Mouse (Mus musculus): Measurements from ENCODE around the gene Tnfrsf13b. TPM values are rescaled to one million over a fixed set of nuclear protein-coding genes. Genes with fewer than 3 reads are reported as not detected.
"Not testable (repeated sequence)": the region's sequence is repeated elsewhere in the genome, so short reads cannot be mapped to it uniquely, and the experiment has no call there.

Gene Tnfrsf13b
- polyA plus RNA-seq, 1 experiment from 2014 or later, result 2.6 TPM

DNA sequence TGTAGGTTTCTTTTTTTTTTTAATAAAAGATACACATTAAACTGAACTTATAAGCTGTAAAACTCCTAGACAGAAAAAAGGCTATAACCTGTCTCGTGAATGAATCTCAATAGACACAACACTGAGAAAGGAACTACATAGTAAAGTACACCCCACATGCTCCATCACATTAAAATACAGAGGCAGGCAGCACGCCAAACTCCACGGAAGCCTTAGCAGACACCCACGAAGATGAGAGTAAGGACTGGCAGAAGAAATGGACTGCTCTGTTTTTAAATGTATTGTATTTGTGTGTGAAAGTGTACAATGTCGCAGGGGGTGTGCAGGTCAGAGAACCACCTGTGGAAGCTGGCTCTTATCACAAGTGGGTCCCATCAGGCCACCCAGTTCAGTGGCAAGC, 43.6 kb downstream of the Tnfrsf13b start:
- 68% methylated on average over 5 of the region's 5 CpGs for WGBS
- H3K27me3 ChIP-seq (ENCODE audit: control insufficient read depth, insufficient read depth, low read length), result no peaks in the 10 kb centered on the region
- H3K4me3 ChIP-seq (ENCODE audit: low read depth, low read length), result no peak overlapping the region
- ATAC-seq (ENCODE audit: low FRiP score, low TSS enrichment) (no peak), DNase-seq (ENCODE audit: low spot score) (no peak)
- H3K9me3 ChIP-seq (ENCODE audit: control insufficient read depth, low read length), result no peaks in the 10 kb centered on the region
- no peak overlapping the region for H3K27ac ChIP-seq (replicated peaks)
- H3K4me1 ChIP-seq (replicated peaks; ENCODE audit: control insufficient read depth, insufficient read depth), result no peaks in the 10 kb centered on the region
- no peak overlapping the region for H3K4me2 ChIP-seq (replicated peaks; ENCODE audit: low read depth)
- no peak for TF ChIP-seq CTCF (IDR thresholded peaks at IDR 0.05; ENCODE audit: low read depth)
- TF ChIP-seq EP300 (optimal IDR thresholded peaks at IDR 0.05), result no peak
- H3K9ac ChIP-seq (ENCODE audit: low read length), result no peak overlapping the region
- H3K36me3 ChIP-seq (ENCODE audit: control insufficient read depth, insufficient read depth, low read length), result peaks cover 11% of the 10 kb centered on the region

DNA sequence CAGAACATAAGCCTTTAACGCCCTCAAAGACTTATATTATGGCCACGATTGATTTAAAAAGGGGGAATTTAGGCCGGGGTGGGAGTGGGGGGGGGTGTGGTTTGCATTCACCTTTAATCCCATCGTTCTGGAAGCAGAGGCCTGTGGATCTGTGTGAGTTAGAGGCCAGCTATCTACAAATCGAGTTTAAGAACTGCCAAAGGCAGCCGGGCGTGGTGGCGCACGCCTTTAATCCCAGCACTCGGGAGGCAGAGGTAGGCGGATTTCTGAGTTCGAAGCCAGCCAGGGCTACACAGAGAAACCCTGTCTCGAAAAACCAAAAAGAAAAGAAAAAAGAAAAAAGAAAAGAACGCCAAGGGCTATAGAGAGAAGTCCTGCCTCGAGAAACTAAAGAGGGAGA, 46.9 kb downstream of the Tnfrsf13b start:
- H3K36me3 ChIP-seq (ENCODE audit: control insufficient read depth, insufficient read depth, low read length); H3K27me3 ChIP-seq (ENCODE audit: control insufficient read depth, insufficient read depth, low read length); H3K9me3 ChIP-seq (ENCODE audit: control insufficient read depth, low read length); H3K27ac ChIP-seq (replicated peaks); ATAC-seq (ENCODE audit: low FRiP score, low TSS enrichment); H3K9ac ChIP-seq (ENCODE audit: low read length); DNase-seq (ENCODE audit: low spot score); H3K4me1 ChIP-seq (replicated peaks; ENCODE audit: control insufficient read depth, insufficient read depth): not testable (repeated sequence)
- WGBS, result 21% methylated on average over 15 of the region's 15 CpGs
- H3K4me3 ChIP-seq (ENCODE audit: low read depth, low read length), result peak overlapping the region; percentile 97
- H3K4me2 ChIP-seq (replicated peaks; ENCODE audit: low read depth), result peak overlapping the region; percentile 79

DNA sequence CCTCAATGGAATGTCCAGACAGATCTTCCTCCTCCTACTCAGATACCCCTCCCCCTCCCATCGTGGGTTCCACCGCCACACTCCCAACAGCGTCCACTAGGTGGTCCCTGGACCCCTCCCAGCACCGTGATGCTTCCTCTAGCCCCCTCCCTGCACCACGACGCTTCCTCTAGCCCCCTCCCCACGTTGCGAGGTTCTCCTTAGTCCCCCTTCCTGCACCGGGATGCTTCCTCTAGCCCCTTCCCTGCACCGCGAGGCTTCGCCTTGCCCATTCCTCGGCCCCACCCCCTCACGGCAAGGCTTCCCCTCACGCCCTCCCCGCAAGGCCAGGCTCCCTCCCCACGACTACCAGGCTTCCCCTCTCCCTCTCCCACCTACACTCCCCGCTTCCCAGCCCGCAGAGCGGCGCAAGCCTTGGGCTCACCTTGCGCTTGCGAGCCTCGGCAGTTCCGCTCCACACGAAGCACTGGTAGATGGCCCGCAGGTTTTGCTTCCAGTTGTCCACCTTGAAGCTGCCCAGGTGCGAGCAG, 47.8 kb downstream of the Tnfrsf13b start:
- Histone ChIP-seq H3K27ac (replicated peaks) (peak overlapping the region; percentile 97), H3K9ac (ENCODE audit: low read length) (peak overlapping the region; percentile 96), H3K4me2 (replicated peaks; ENCODE audit: low read depth) (peak overlapping the region; percentile 79), H3K9me3 (ENCODE audit: control insufficient read depth, low read length) (no peaks in the 10 kb centered on the region), H3K4me1 (replicated peaks; ENCODE audit: control insufficient read depth, insufficient read depth) (no peaks in the 10 kb centered on the region), H3K4me3 (ENCODE audit: low read depth, low read length) (peak overlapping the region; percentile 97), H3K27me3 (ENCODE audit: control insufficient read depth, insufficient read depth, low read length) (no peaks in the 10 kb centered on the region), H3K36me3 (ENCODE audit: control insufficient read depth, insufficient read depth, low read length) (no peaks in the 10 kb centered on the region)
- TF ChIP-seq CTCF (IDR thresholded peaks at IDR 0.05; ENCODE audit: low read depth) (peak; percentile 69), EP300 (optimal IDR thresholded peaks at IDR 0.05) (no peak)
- peak; percentile 21; the same call in 1 of the 2 replicates for ATAC-seq (ENCODE audit: low FRiP score, low TSS enrichment)
- under 1% methylated on average over 28 of the region's 28 CpGs for WGBS
- peak; percentile 77 for DNase-seq (ENCODE audit: low spot score)

DNA sequence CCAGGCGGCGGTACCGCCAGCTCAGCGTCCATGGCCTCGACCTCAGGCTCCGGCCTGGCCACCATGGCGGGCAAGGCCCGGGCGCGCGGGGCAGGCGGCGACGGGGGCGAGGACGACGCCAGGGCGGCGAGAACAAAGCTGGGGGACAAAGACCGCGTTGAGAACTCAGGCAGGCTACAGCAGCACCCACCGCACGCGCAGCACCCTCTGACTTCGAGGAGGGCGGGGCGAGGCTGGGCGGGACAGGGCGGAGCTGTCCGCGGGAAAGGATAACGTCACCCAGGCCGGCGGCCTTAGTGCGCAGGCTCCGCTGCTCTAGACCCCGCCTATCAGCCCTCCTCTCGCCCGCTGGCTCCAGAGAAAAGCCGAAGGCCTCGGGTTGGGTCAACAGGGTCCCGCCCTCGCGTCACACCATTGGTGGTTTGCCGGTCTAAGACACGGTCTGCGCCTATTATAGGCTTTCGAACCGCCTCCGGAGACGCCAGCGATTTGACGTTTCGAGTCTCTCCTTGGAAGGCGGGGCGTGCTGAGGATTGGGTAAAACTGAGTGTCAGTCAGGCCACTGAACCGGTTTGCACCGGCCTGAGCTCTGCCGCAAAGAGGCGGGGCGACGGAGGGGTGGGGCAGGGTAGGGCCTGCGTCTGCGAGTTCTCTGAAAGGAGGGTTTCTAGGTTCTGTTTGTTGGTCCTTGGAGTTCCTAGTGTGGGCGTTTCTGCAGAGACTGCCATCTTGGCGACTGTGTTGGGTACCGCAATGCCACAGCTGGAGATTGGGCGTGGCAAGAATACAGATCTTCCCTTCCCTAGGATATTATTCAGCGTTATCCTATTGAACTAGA, 48.5 kb downstream of the Tnfrsf13b start, which contains the start of gene Usp22:
Gene Usp22 (minus strand): TSS at position 235 of the 838 bp plus-strand sequence.
- Histone ChIP-seq H3K27ac (replicated peaks) (peak within 1 kb of the TSS; percentile 97), H3K9ac (ENCODE audit: low read length) (peak within 1 kb of the TSS; percentile 96), H3K4me1 (replicated peaks; ENCODE audit: control insufficient read depth, insufficient read depth) (no peaks in the 10 kb centered on the region), H3K4me3 (ENCODE audit: low read depth, low read length) (peak within 1 kb of the TSS; percentile 97), H3K36me3 (ENCODE audit: control insufficient read depth, insufficient read depth, low read length) (no peaks in the 10 kb centered on the region), H3K9me3 (ENCODE audit: control insufficient read depth, low read length) (no peaks in the 10 kb centered on the region), H3K27me3 (ENCODE audit: control insufficient read depth, insufficient read depth, low read length) (no peaks in the 10 kb centered on the region), H3K4me2 (replicated peaks; ENCODE audit: low read depth) (peak within 1 kb of the TSS; percentile 79)
- WGBS, result under 1% methylated on average over 67 of the region's 69 CpGs
- TF ChIP-seq EP300 (optimal IDR thresholded peaks at IDR 0.05), result no peak
- peak; percentile 3; the same call in 1 of the 2 replicates for TF ChIP-seq CTCF (IDR thresholded peaks at IDR 0.05; ENCODE audit: low read depth)
- ATAC-seq (ENCODE audit: low FRiP score, low TSS enrichment) (peak; percentile 99), DNase-seq (ENCODE audit: low spot score) (peak; percentile 100)

DNA sequence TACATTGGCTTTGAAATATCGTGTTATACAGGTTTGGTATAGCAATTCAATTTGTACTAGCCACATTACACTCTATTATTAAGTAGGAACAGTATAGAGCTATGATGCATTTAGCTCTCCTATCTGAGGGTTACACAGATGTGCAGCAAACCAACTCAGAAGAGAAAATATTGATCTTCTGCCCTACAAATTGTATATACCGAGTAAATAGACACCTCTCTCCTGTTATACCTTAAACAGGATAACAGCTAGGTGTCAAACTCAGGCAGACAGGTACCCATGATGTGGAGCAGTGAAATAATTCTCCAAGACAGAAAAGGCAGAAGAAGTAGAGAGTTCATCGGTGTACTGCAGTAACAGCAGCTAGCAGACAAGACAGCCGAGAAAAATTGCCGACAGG, 49.2 kb downstream of the Tnfrsf13b start:
- Histone ChIP-seq H3K4me3 (ENCODE audit: low read depth, low read length) (peak overlapping the region; percentile 18; the same call in 1 of the 2 replicates), H3K36me3 (ENCODE audit: control insufficient read depth, insufficient read depth, low read length) (no peaks in the 10 kb centered on the region), H3K4me2 (replicated peaks; ENCODE audit: low read depth) (no peak overlapping the region; the same call in 1 of the 2 replicates), H3K27ac (replicated peaks) (no peak overlapping the region; the same call in 1 of the 2 replicates), H3K9me3 (ENCODE audit: control insufficient read depth, low read length) (no peaks in the 10 kb centered on the region), H3K27me3 (ENCODE audit: control insufficient read depth, insufficient read depth, low read length) (no peaks in the 10 kb centered on the region), H3K4me1 (replicated peaks; ENCODE audit: control insufficient read depth, insufficient read depth) (no peaks in the 10 kb centered on the region), H3K9ac (ENCODE audit: low read length) (no peak overlapping the region)
- TF ChIP-seq EP300 (optimal IDR thresholded peaks at IDR 0.05) (no peak), CTCF (IDR thresholded peaks at IDR 0.05; ENCODE audit: low read depth) (no peak)
- 74% methylated on average over 5 of the region's 5 CpGs for WGBS
- no peak for ATAC-seq (ENCODE audit: low FRiP score, low TSS enrichment)
- no peak for DNase-seq (ENCODE audit: low spot score)

DNA sequence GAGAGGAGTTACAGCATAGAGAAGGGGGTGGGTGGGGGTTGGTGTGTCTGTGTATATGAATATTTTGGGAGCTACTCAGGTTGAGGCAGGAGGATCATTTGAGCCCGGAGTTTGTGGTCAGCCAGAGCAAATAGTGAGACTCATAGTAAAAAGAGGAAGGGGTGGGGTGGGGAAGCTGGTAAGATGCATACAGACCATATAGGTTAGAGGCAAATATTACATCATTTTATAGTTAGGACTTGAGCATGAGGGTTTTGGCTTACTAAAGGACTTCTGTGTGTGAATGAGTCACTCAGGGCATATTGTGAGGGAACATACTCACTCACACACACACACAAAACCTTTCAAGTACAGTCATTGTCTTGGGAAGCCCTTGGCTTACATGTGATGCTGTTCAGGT, 49.8 kb downstream of the Tnfrsf13b start:
- WGBS, result 67% methylated on average over 1 of the region's 1 CpGs
- no peak for DNase-seq (ENCODE audit: low spot score)
- H3K27ac ChIP-seq (replicated peaks), result no peak overlapping the region
- no peak overlapping the region for H3K4me3 ChIP-seq (ENCODE audit: low read depth, low read length)
- no peak overlapping the region for H3K4me2 ChIP-seq (replicated peaks; ENCODE audit: low read depth)
- H3K36me3 ChIP-seq (ENCODE audit: control insufficient read depth, insufficient read depth, low read length), result no peaks in the 10 kb centered on the region
- ATAC-seq (ENCODE audit: low FRiP score, low TSS enrichment), result no peak
- H3K9ac ChIP-seq (ENCODE audit: low read length), result no peak overlapping the region
- no peaks in the 10 kb centered on the region for H3K27me3 ChIP-seq (ENCODE audit: control insufficient read depth, insufficient read depth, low read length)
- no peaks in the 10 kb centered on the region for H3K9me3 ChIP-seq (ENCODE audit: control insufficient read depth, low read length)
- TF ChIP-seq CTCF (IDR thresholded peaks at IDR 0.05; ENCODE audit: low read depth) (no peak), EP300 (optimal IDR thresholded peaks at IDR 0.05) (no peak)
- H3K4me1 ChIP-seq (replicated peaks; ENCODE audit: control insufficient read depth, insufficient read depth), result no peaks in the 10 kb centered on the region

Data from stomach, postnatal 0 days (tissue).